Mouse (Mus musculus): ENCODE measurements around the gene Slc35c1.

- no peak for TF ChIP-seq CTCF (IDR thresholded peaks at IDR 0.05; ENCODE audit: borderline replicate concordance, insufficient read depth, low read depth, low read length)
- TF ChIP-seq POLR2A (IDR thresholded peaks at IDR 0.05; ENCODE audit: borderline replicate concordance, insufficient read depth, low read length): no peak
Measured at GRCm38 (mm10) chr2:92487791-92488190, 27.5 kb upstream of the Slc35c1 start.

Measured in cerebellum, adult 2 months (tissue).